Mouse (Mus musculus): ENCODE data around the gene Eps15. TPM values are rescaled to one million over a fixed set of nuclear protein-coding genes. Genes with fewer than 3 reads are reported as not detected.

Eps15 gene
- polyA plus RNA-seq, 1 experiment from 2014 or later = 30.2 TPM

GRCm38 (mm10) chr4:109421608-109422007 lies 141.5 kb downstream of the Eps15 start:
- Histone ChIP-seq H3K27me3 (replicated peaks) (no peaks in the 10 kb centered on the region), H3K27ac (no peak overlapping the region), H3K4me2 (no peak overlapping the region), H3K9ac (no peak overlapping the region), H3K4me1 (no peaks in the 10 kb centered on the region), H3K9me3 (no peaks in the 10 kb centered on the region), H3K4me3 (replicated peaks) (no peak overlapping the region), H3K36me3 (no peaks in the 10 kb centered on the region)
- peak; percentile 51 for ATAC-seq (ENCODE audit: insufficient read depth, low FRiP score, low read depth)
- 76% methylated on average over 7 of the region's 7 CpGs for WGBS

GRCm38 (mm10) chr4:109422436-109422835 lies 142.4 kb downstream of the Eps15 start:
- no peak overlapping the region for H3K9ac ChIP-seq
- no peaks in the 10 kb centered on the region for H3K36me3 ChIP-seq
- no peak overlapping the region for H3K4me3 ChIP-seq (replicated peaks)
- H3K4me1 ChIP-seq = no peaks in the 10 kb centered on the region
- no peaks in the 10 kb centered on the region for H3K27me3 ChIP-seq (replicated peaks)
- 81% methylated on average over 6 of the region's 6 CpGs for WGBS
- no peaks in the 10 kb centered on the region for H3K9me3 ChIP-seq
- no peak for ATAC-seq (ENCODE audit: insufficient read depth, low FRiP score, low read depth)
- H3K4me2 ChIP-seq = no peak overlapping the region
- H3K27ac ChIP-seq = no peak overlapping the region

GRCm38 (mm10) chr4:109423438-109423837 lies 143.4 kb downstream of the Eps15 start:
- H3K4me2 ChIP-seq = no peak overlapping the region
- no peak overlapping the region for H3K9ac ChIP-seq
- no peak overlapping the region for H3K4me3 ChIP-seq (replicated peaks)
- no peak for ATAC-seq (ENCODE audit: insufficient read depth, low FRiP score, low read depth)
- 67% methylated on average over 2 of the region's 2 CpGs for WGBS
- no peaks in the 10 kb centered on the region for H3K36me3 ChIP-seq
- no peak overlapping the region for H3K27ac ChIP-seq
- H3K9me3 ChIP-seq = no peaks in the 10 kb centered on the region
- H3K27me3 ChIP-seq (replicated peaks) = no peaks in the 10 kb centered on the region
- no peaks in the 10 kb centered on the region for H3K4me1 ChIP-seq

GRCm38 (mm10) chr4:109427058-109427457 lies 147.0 kb downstream of the Eps15 start:
- Histone ChIP-seq H3K36me3 (no peaks in the 10 kb centered on the region), H3K9me3 (no peaks in the 10 kb centered on the region), H3K4me3 (replicated peaks) (no peak overlapping the region), H3K4me1 (no peaks in the 10 kb centered on the region), H3K4me2 (no peak overlapping the region), H3K27ac (no peak overlapping the region), H3K27me3 (replicated peaks) (no peaks in the 10 kb centered on the region), H3K9ac (no peak overlapping the region)
- no peak for ATAC-seq (ENCODE audit: insufficient read depth, low FRiP score, low read depth)
- WGBS = 58% methylated on average over 1 of the region's 1 CpGs

GRCm38 (mm10) chr4:109430250-109430649 lies 150.2 kb downstream of the Eps15 start:
- Histone ChIP-seq H3K9me3 (no peaks in the 10 kb centered on the region), H3K4me3 (replicated peaks) (no peak overlapping the region), H3K27me3 (replicated peaks) (no peaks in the 10 kb centered on the region), H3K36me3 (no peaks in the 10 kb centered on the region), H3K4me2 (no peak overlapping the region), H3K27ac (no peak overlapping the region), H3K9ac (no peak overlapping the region), H3K4me1 (0 out of 2 replicates have a peak, but pooled peaks cover 7% of the 10 kb centered on the region)
- WGBS = 82% methylated on average over 7 of the region's 7 CpGs
- no peak for ATAC-seq (ENCODE audit: insufficient read depth, low FRiP score, low read depth)

- ATAC-seq (ENCODE audit: insufficient read depth, low FRiP score, low read depth) = peak; percentile 84
- Histone ChIP-seq H3K9ac (no peak overlapping the region), H3K4me2 (no peak overlapping the region), H3K9me3 (no peaks in the 10 kb centered on the region), H3K36me3 (no peaks in the 10 kb centered on the region), H3K27me3 (replicated peaks) (no peaks in the 10 kb centered on the region), H3K4me1 (0 out of 2 replicates have a peak, but pooled peaks cover 7% of the 10 kb centered on the region), H3K27ac (no peak overlapping the region), H3K4me3 (replicated peaks) (no peak overlapping the region)
- 41% methylated on average over 13 of the region's 13 CpGs for WGBS
These were observed 150.8 kb downstream of the Eps15 start for GRCm38 (mm10) chr4:109430854-109431253.

- no peak for ATAC-seq (ENCODE audit: insufficient read depth, low FRiP score, low read depth)
- Histone ChIP-seq H3K36me3 (no peaks in the 10 kb centered on the region), H3K27ac (no peak overlapping the region), H3K9me3 (no peaks in the 10 kb centered on the region), H3K9ac (no peak overlapping the region), H3K27me3 (replicated peaks) (no peaks in the 10 kb centered on the region), H3K4me1 (0 out of 2 replicates have a peak, but pooled peaks cover 7% of the 10 kb centered on the region), H3K4me3 (replicated peaks) (no peak overlapping the region), H3K4me2 (no peak overlapping the region)
- WGBS = 68% methylated on average over 16 of the region's 16 CpGs
These were observed 152.8 kb downstream of the Eps15 start for GRCm38 (mm10) chr4:109432668-109433375.

- Histone ChIP-seq H3K4me2 (no peak overlapping the region), H3K9ac (no peak overlapping the region), H3K36me3 (no peaks in the 10 kb centered on the region), H3K27me3 (replicated peaks) (no peaks in the 10 kb centered on the region), H3K4me1 (0 out of 2 replicates have a peak, but pooled peaks cover 7% of the 10 kb centered on the region), H3K27ac (no peak overlapping the region), H3K9me3 (no peaks in the 10 kb centered on the region), H3K4me3 (replicated peaks) (no peak overlapping the region)
- ATAC-seq (ENCODE audit: insufficient read depth, low FRiP score, low read depth) = no peak
- 56% methylated on average over 6 of the region's 6 CpGs for WGBS
These were observed 153.6 kb downstream of the Eps15 start for GRCm38 (mm10) chr4:109433641-109434040.

- Histone ChIP-seq H3K9me3 (no peaks in the 10 kb centered on the region), H3K4me1 (0 out of 2 replicates have a peak, but pooled peaks cover 7% of the 10 kb centered on the region), H3K9ac (no peak overlapping the region), H3K4me3 (replicated peaks) (no peak overlapping the region), H3K36me3 (no peaks in the 10 kb centered on the region), H3K4me2 (no peak overlapping the region), H3K27me3 (replicated peaks) (no peaks in the 10 kb centered on the region), H3K27ac (no peak overlapping the region)
- 96% methylated on average over 1 of the region's 1 CpGs for WGBS
- no peak for ATAC-seq (ENCODE audit: insufficient read depth, low FRiP score, low read depth)
These were observed 154.2 kb downstream of the Eps15 start for GRCm38 (mm10) chr4:109434256-109434655.

Other genes starting within 250 kb of the Eps15 start
- gene Osbpl9, start 78.0 kb upstream of the Eps15 start, polyA plus RNA-seq (2015; fragmentation: Nextera tagmentation; extraction: Ambion mirVana) = 55.1 and 57.7 TPM in 2 replicates
- gene Calr4, start 45.8 kb upstream of the Eps15 start, polyA plus RNA-seq (2015; fragmentation: Nextera tagmentation; extraction: Ambion mirVana) = 0.19 TPM in 2 replicates
- gene Ttc39a, start 126.4 kb downstream of the Eps15 start, polyA plus RNA-seq (2015; fragmentation: Nextera tagmentation; extraction: Ambion mirVana) = 21.3 and 30.0 TPM in 2 replicates
- 33.6 and 37.0 TPM in 2 replicates for gene Rnf11, start 204.5 kb downstream of the Eps15 start, polyA plus RNA-seq (2015; fragmentation: Nextera tagmentation; extraction: Ambion mirVana)

Data from stomach, embryonic 15.5 days (tissue).